Mouse (Mus musculus) liver, adult (tissue): ENCODE data around the gene St6galnac3.

Experiments
- GATA4 ChIP-seq: IDR thresholded peaks from 2 replicates; pipeline ENCODE4 v1.6.1; 2014; ENCODE audit warnings: mild to moderate bottlenecking, low read length; ENCODE audit not compliant: insufficient replicate concordance

The St6galnac3 gene

GRCm38 (mm10) chr3:153605089-153605766, 119.7 kb downstream of the St6galnac3 start:
- no peak for TF ChIP-seq GATA4

GRCm38 (mm10) chr3:153599179-153599578, 125.8 kb downstream of the St6galnac3 start:
- TF ChIP-seq GATA4, result no peak

GRCm38 (mm10) chr3:153598631-153599030, 126.3 kb downstream of the St6galnac3 start:
- TF ChIP-seq GATA4, result no peak

GRCm38 (mm10) chr3:153594531-153594930, 130.4 kb downstream of the St6galnac3 start:
- TF ChIP-seq GATA4, result no peak

- no peak for TF ChIP-seq GATA4
Measured at GRCm38 (mm10) chr3:153593978-153594377, 131.0 kb downstream of the St6galnac3 start.

- no peak for TF ChIP-seq GATA4
Measured at GRCm38 (mm10) chr3:153593103-153593502, 131.9 kb downstream of the St6galnac3 start.

GRCm38 (mm10) chr3:153587594-153587993, 137.4 kb downstream of the St6galnac3 start:
- no peak for TF ChIP-seq GATA4

- TF ChIP-seq GATA4, result no peak
Measured at GRCm38 (mm10) chr3:153584836-153585235, 140.1 kb downstream of the St6galnac3 start.

GRCm38 (mm10) chr3:153582065-153582464, 142.9 kb downstream of the St6galnac3 start:
- TF ChIP-seq GATA4, result no peak

GRCm38 (mm10) chr3:153580625-153581024, 144.3 kb downstream of the St6galnac3 start:
- TF ChIP-seq GATA4, result no peak

- TF ChIP-seq GATA4, result no peak
Measured at GRCm38 (mm10) chr3:153580136-153580535, 144.8 kb downstream of the St6galnac3 start.

GRCm38 (mm10) chr3:153577286-153577685, 147.7 kb downstream of the St6galnac3 start:
- no peak for TF ChIP-seq GATA4

GRCm38 (mm10) chr3:153571152-153571551, 153.8 kb downstream of the St6galnac3 start:
- TF ChIP-seq GATA4, result no peak

GRCm38 (mm10) chr3:153568815-153569214, 156.2 kb downstream of the St6galnac3 start:
- TF ChIP-seq GATA4, result no peak

GRCm38 (mm10) chr3:153567913-153568312, 157.1 kb downstream of the St6galnac3 start:
- TF ChIP-seq GATA4, result no peak

- TF ChIP-seq GATA4, result no peak
Measured at GRCm38 (mm10) chr3:153567512-153567911, 157.5 kb downstream of the St6galnac3 start.

- TF ChIP-seq GATA4, result no peak
Measured at GRCm38 (mm10) chr3:153566100-153566499, 158.9 kb downstream of the St6galnac3 start.
